In genomic region chr1:72839791-72840190, GRCm38 (mm10) we compare ENCODE assay signal across 26 mouse cellular contexts. TPM values are rescaled to one million over a fixed set of nuclear protein-coding genes. Genes with fewer than 3 reads are reported as not detected.
DNase-seq lines count a peak whose midpoint lies in the region; ATAC-seq and TF ChIP-seq lines count a peak whose summit lies in the region.
"Had no signal": no experiment of that assay in that cellular context is flagged by ENCODE, and none has a peak within 500 bp of the region (broad histone marks: within the 10 kb centered on the region; RNA-seq: fewer than 3 reads in every experiment).

No protein-coding gene starts in this region.

- H3K79me2 ChIP-seq in heart, adult 2 months (replicated peaks; ENCODE audit: control insufficient read depth, insufficient read depth, low read length): no peaks in the 10 kb centered on the region
- peaks cover 2% of the 10 kb centered on the region; the same call in 1 of the 2 replicates for H3K79me2 ChIP-seq in liver, adult 2 months (ENCODE audit: control insufficient read depth, insufficient read depth, low read length)

- TF ChIP-seq POLR2A in heart, adult 2 months (IDR thresholded peaks at IDR 0.05; ENCODE audit: insufficient read depth, low read depth, low read length): no peak
- no peak for TF ChIP-seq POLR2A in liver, adult 2 months (IDR thresholded peaks at IDR 0.05; ENCODE audit: extremely low read depth, insufficient read depth, low read length)

- peak overlapping the region; percentile 9; the same call in 1 of the 2 replicates for H3K27ac ChIP-seq in heart, embryonic 10.5 days
- no peak overlapping the region for H3K27ac ChIP-seq in heart, adult 2 months
- peak overlapping the region; percentile 0; the same call in 1 of the 2 replicates for H3K27ac ChIP-seq in liver, adult 2 months (replicated peaks; ENCODE audit: insufficient read depth, low read depth, low read length)
- H3K27ac ChIP-seq in liver, postnatal 0 days (ENCODE audit: low read depth): no peak overlapping the region
- H3K27ac ChIP-seq: forebrain, embryonic 10.5 days; forebrain, embryonic 13.5 days; hindbrain, embryonic 14.5 days; hindbrain, postnatal 0 days had no signal

- ATAC-seq in liver, postnatal 0 days: no peak
- ATAC-seq: activated CD4-positive, CD25-positive, alpha-beta regulatory T cell, adult 4 months; CD4-positive, CD25-positive, alpha-beta regulatory T cell, adult 4 months; forebrain, embryonic 13.5 days; forebrain, embryonic 16.5 days; hindbrain, postnatal 0 days; inflammation-experienced regulatory T-cells, adult 6 months; intestine, embryonic 16.5 days had no signal

- no peak overlapping the region for H3K9ac ChIP-seq in heart, adult 2 months (ENCODE audit: low read depth, low read length)
- no peak overlapping the region for H3K9ac ChIP-seq in liver, adult 2 months (ENCODE audit: low read depth, low read length)
- no peak overlapping the region for H3K9ac ChIP-seq in liver, postnatal 0 days (replicated peaks)
- H3K9ac ChIP-seq: forebrain, embryonic 13.5 days; hindbrain, embryonic 14.5 days had no signal

- no peak for TF ChIP-seq CTCF in heart, adult 2 months (IDR thresholded peaks at IDR 0.05)
- TF ChIP-seq CTCF in liver, adult 2 months (IDR thresholded peaks at IDR 0.05; ENCODE audit: low read depth, low read length): no peak
- no peak for TF ChIP-seq CTCF in liver, postnatal 0 days (IDR thresholded peaks at IDR 0.05; ENCODE audit: low read depth)

- WGBS in heart, embryonic 10.5 days: 58% methylated on average over 7 of the region's 7 CpGs
- WGBS in heart, adult 2 months: 66% methylated on average over 7 of the region's 7 CpGs
- 86% methylated on average over 7 of the region's 7 CpGs for WGBS in liver, adult 2 months
- 80% methylated on average over 7 of the region's 7 CpGs for WGBS in liver, postnatal 0 days (ENCODE audit: insufficient replicate concordance)

- intact Hi-C loops in heart, adult 2 months (cut with DNase I): no loop called here

- TF ChIP-seq EP300 in heart, adult 2 months (IDR thresholded peaks at IDR 0.05; ENCODE audit: insufficient read depth, low read depth, low read length): no peak
- TF ChIP-seq EP300 in liver, postnatal 0 days (IDR thresholded peaks at IDR 0.05; ENCODE audit: low read depth): no peak

- H3K9me3 ChIP-seq in heart, embryonic 10.5 days: no peaks in the 10 kb centered on the region
- H3K9me3 ChIP-seq in liver, postnatal 0 days (ENCODE audit: low read length): no peaks in the 10 kb centered on the region
- H3K9me3 ChIP-seq: forebrain, embryonic 10.5 days; forebrain, embryonic 13.5 days had no signal

- no peak for DNase-seq in heart, embryonic 10.5 days (ENCODE audit: low spot score)
- no peak for DNase-seq in heart, adult 2 months
- DNase-seq in liver, adult 2 months (ENCODE audit: extremely low read depth, low read depth, low spot score): no peak
- no peak for DNase-seq in liver, postnatal 0 days
- DNase-seq in adrenal gland, postnatal 10 days: peak; percentile 39
- DNase-seq in adrenal gland, postnatal 36 days: peak; percentile 32 to 62
- no peak for DNase-seq in kidney, adult 8-10 months
- no peak for DNase-seq in left cerebral cortex, adult 11 months (ENCODE audit: low spot score)
- DNase-seq: cerebellum, adult 18-20 months; cerebellum, adult 9-10 months; cerebellum, postnatal 14 days; gastrocnemius, postnatal 36 days; heart, postnatal 14 days; heart, postnatal 4 days; kidney, adult 9 months had no signal

- 0 out of 2 replicates have a peak, but pooled peaks cover 9% of the 10 kb centered on the region for H3K36me3 ChIP-seq in heart, embryonic 10.5 days
- no peaks in the 10 kb centered on the region for H3K36me3 ChIP-seq in heart, adult 2 months (ENCODE audit: control insufficient read depth, insufficient read depth, low read length)
- peaks cover 9% of the 10 kb centered on the region; the same call in 1 of the 2 replicates for H3K36me3 ChIP-seq in liver, adult 2 months (ENCODE audit: control insufficient read depth, insufficient read depth, low read length)
- peaks cover 14% of the 10 kb centered on the region; the same call in 1 of the 2 replicates for H3K36me3 ChIP-seq in liver, postnatal 0 days (replicated peaks; ENCODE audit: insufficient read depth, low read length)

- no peak overlapping the region for H3K4me2 ChIP-seq in liver, postnatal 0 days (ENCODE audit: low read depth, low read length)
- H3K4me2 ChIP-seq: forebrain, embryonic 13.5 days; hindbrain, embryonic 14.5 days had no signal

- peaks cover 19% of the 10 kb centered on the region; the same call in 1 of the 2 replicates for H3K4me1 ChIP-seq in heart, embryonic 10.5 days
- no peaks in the 10 kb centered on the region; the same call in 1 of the 2 replicates for H3K4me1 ChIP-seq in heart, adult 2 months (ENCODE audit: control insufficient read depth, insufficient read depth, low read length)
- H3K4me1 ChIP-seq in liver, adult 2 months (ENCODE audit: control insufficient read depth, insufficient read depth, low read length): peaks cover 22% of the 10 kb centered on the region
- no peaks in the 10 kb centered on the region; the same call in 1 of the 2 replicates for H3K4me1 ChIP-seq in liver, postnatal 0 days (ENCODE audit: insufficient read depth)
- H3K4me1 ChIP-seq: forebrain, embryonic 13.5 days had no signal

- no peak overlapping the region for H3K4me3 ChIP-seq in heart, embryonic 10.5 days
- H3K4me3 ChIP-seq in heart, adult 2 months: no peak overlapping the region
- H3K4me3 ChIP-seq in liver, adult 2 months (ENCODE audit: insufficient read depth, low read depth, low read length): no peak overlapping the region
- H3K4me3 ChIP-seq in liver, postnatal 0 days (ENCODE audit: low read depth, low read length): no peak overlapping the region
- H3K4me3 ChIP-seq: forebrain, embryonic 10.5 days; forebrain, embryonic 13.5 days had no signal

- no peaks in the 10 kb centered on the region for H3K27me3 ChIP-seq in heart, embryonic 10.5 days (ENCODE audit: insufficient read depth, poor library complexity, severe bottlenecking)
- H3K27me3 ChIP-seq in heart, adult 2 months (ENCODE audit: control insufficient read depth, insufficient read depth, low read length): no peaks in the 10 kb centered on the region; the same call in 1 of the 2 replicates
- no peaks in the 10 kb centered on the region for H3K27me3 ChIP-seq in liver, adult 2 months (ENCODE audit: control insufficient read depth, insufficient read depth, low read length)
- no peaks in the 10 kb centered on the region for H3K27me3 ChIP-seq in liver, postnatal 0 days (ENCODE audit: insufficient read depth, low read length)
- H3K27me3 ChIP-seq: forebrain, embryonic 13.5 days had no signal

RNA-seq across cellular contexts. Expression of gene Igfbp2, which starts 15.5 kb away (rescaled TPM):
- polyA plus RNA-seq in heart, embryonic 10.5 days (2016; fragmentation: Nextera tagmentation; extraction: Ambion mirVana): 137 and 226 TPM in 2 replicates
- total RNA-seq in heart, adult 2 months (2021): under 1 TPM in 1 of 2 experiments, not detected in 1; 0.30 TPM
- 0.41 and 2.6 TPM in 2 replicates for polyA plus RNA-seq in heart, adult 2 months (2012; rRNA removed)
- 500 and 747 TPM in 2 replicates for total RNA-seq in liver, adult 2 months (2014; rRNA removed)
- polyA plus RNA-seq in liver, adult 2 months (2012; rRNA removed): 223 and 1,009 TPM in 2 replicates
- polyA plus RNA-seq in liver, postnatal 0 days (2015; fragmentation: Nextera tagmentation; extraction: Ambion mirVana): 3,364 and 3,428 TPM in 2 replicates
- total RNA-seq in adrenal gland, postnatal 10 days (2021): 100 to 1,000 TPM; 210 to 501 TPM
- 1 to 10 TPM; 1.8 to 2.0 TPM for total RNA-seq in adrenal gland, postnatal 36 days (2021)
- total RNA-seq: granulocyte monocyte progenitor cell, adult 5-6 weeks; MEL had no signal
- polyA plus RNA-seq: activated CD4-positive, CD25-positive, alpha-beta regulatory T cell, adult 4 months; CD4-positive, CD25-positive, alpha-beta regulatory T cell, adult 4 months; inflammation-experienced regulatory T-cells, adult 6 months had no signal

RNA-seq across cellular contexts. Expression of gene Igfbp5, which starts 34.9 kb away (rescaled TPM):
- 158 and 178 TPM in 2 replicates for polyA plus RNA-seq in heart, embryonic 10.5 days (2016; fragmentation: Nextera tagmentation; extraction: Ambion mirVana)
- 10 to 100 TPM; 94.0 to 94.7 TPM for total RNA-seq in heart, adult 2 months (2021)
- polyA plus RNA-seq in heart, adult 2 months (2012; rRNA removed): 77.8 and 91.0 TPM in 2 replicates
- 2.2 and 3.0 TPM in 2 replicates for total RNA-seq in liver, adult 2 months (2014; rRNA removed)
- polyA plus RNA-seq in liver, adult 2 months (2012; rRNA removed): 2.4 and 5.7 TPM in 2 replicates
- polyA plus RNA-seq in liver, postnatal 0 days (2015; fragmentation: Nextera tagmentation; extraction: Ambion mirVana): 2.4 and 2.5 TPM in 2 replicates
- 100 to 1,000 TPM in 1 of 2 experiments, 10 to 100 TPM in 1; 85.9 to 120 TPM for total RNA-seq in adrenal gland, postnatal 10 days (2021)
- total RNA-seq in adrenal gland, postnatal 36 days (2021): 100 to 1,000 TPM in 1 of 2 experiments, 10 to 100 TPM in 1; 56.7 to 109 TPM
- total RNA-seq: granulocyte monocyte progenitor cell, adult 5-6 weeks; MEL had no signal
- polyA plus RNA-seq: activated CD4-positive, CD25-positive, alpha-beta regulatory T cell, adult 4 months; CD4-positive, CD25-positive, alpha-beta regulatory T cell, adult 4 months had no signal

Comparison
In these comparisons a context has a peak if more than half of its experiments do, and no peak if none do; other contexts are left out.
1. H3K27ac ChIP-seq: peak in heart, embryonic 10.5 days (single experiment) and liver, adult 2 months (single experiment); none in heart, adult 2 months (single experiment) and liver, postnatal 0 days (single experiment).
2. RNA of gene Igfbp2, which starts 15.5 kb away (total RNA-seq): 210 to 501 TPM in adrenal gland, postnatal 10 days and 500 to 747 TPM in liver, adult 2 months; 1.8 to 2.0 TPM in adrenal gland, postnatal 36 days and 0.30 TPM in heart, adult 2 months; every median in the first group is over 10 times any median in the second.
3. DNase-seq: peak in adrenal gland, postnatal 10 days (single experiment) and adrenal gland, postnatal 36 days (2 of 2); none in heart, embryonic 10.5 days (single experiment), heart, adult 2 months (0 of 2), liver, adult 2 months (single experiment), liver, postnatal 0 days (single experiment), kidney, adult 8-10 months (0 of 2) and left cerebral cortex, adult 11 months (single experiment).
4. RNA of gene Igfbp5, which starts 34.9 kb away (total RNA-seq): 85.9 to 120 TPM in adrenal gland, postnatal 10 days, 56.7 to 109 TPM in adrenal gland, postnatal 36 days and 94.0 to 94.7 TPM in heart, adult 2 months; 2.2 to 3.0 TPM in liver, adult 2 months; every median in the first group is over 10 times any median in the second.